Mouse (Mus musculus) thymus, postnatal 25 days (tissue): ENCODE data around the gene Map1s.

Source experiments
- DNase-seq: peaks from one replicate; pipeline ENCODE4 v3.0.0; 2022

Map1s gene

DNA sequence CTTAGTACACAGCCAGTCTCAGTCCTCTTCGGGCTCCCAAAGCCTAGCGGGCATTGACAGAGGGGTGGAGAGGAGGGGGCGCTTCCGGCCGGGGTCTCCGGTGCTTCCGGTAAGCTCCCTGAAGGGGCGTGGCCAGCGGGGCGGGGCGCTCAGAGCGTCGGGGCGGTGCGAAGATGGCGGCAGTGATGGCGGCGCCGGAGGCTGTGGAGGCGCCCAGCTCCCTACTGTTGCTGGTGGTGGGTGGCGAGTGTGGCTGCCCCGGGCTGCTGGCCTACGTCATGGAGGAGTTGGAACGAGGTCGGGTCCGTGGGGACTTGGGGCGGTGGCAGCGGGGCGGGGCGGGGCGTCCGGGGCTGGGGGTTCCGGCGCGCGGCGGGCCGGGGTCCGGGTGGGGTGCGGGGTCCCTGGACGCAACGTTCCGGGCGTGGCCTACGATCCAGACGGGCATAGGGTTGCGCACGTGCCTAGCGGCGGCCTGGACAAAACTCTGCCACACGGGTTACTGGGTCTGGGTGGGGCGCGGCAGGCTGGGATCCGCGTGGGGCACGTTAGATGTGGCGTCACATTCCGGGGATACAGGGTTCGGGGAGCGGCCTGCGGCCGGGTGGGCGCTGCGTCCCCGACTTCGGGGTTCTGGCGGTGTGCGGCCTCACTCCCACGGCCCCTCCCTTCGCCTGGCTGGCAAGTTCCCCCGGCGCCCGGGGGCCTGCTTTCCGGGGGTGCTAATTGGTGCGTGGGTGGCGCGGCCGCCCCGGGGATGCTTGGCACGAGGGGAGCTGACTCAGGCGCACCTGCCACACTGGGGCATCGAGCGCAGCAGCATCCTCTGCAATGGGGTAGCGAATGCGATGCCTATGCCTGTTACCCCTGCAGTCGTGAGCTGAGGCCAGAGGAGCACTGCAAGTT is at the start of gene Map1s:
Gene Map1s, plus strand, starts transcription at position 102 of the 906 bp plus-strand sequence.
- peak; percentile 91 for DNase-seq

DNA sequence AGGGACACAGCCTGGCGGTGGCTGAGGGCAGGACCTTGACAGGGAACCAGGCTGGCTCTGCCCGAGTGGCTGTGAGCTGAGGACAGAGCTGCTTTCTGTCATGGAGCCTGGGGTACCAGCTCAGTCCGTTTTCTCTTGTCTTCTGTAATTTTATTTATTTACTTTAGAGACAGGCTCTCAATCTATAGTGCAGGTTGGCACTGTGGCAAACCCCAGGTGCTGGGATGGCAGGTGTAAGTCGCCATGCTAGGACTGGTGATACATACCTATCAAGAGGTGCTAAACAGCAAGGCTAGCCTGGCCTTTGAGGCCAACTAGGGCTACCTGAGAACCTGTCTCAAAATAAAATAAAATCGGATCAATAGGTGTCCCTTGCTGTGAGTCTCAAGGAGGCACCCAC is 49.7 kb upstream of the Map1s start:
- DNase-seq: no peak

DNA sequence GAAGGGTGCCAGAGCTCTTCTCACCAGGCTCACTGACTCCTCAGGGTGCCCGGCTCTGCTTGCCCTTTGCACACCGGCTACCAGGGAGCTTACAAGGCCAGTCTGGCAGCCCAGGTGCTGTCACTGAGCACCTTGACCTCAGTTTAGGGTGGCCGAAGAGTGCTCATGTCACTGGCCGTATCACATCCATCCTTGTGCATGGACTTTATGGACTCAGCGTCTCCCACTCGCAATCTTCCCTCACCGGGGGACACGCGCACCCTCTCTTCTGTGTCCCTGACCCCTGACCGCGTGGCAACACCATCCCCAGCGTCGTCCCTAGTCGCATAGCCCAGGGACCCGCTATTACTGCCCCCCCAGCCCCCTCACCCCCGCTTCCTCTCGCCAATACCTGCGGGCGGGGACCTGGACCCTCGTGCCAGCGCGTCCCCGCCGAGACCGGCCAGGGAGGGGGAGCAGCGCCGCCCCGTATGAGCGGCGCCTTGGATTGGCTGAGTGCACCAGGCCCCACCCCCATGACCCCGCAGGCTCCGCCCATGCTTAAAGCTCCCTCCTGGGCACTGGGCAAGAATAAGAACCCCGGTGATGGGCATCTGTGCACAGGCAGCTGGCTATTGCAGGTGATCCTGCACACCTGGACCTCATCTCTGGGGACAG is 49.1 kb upstream of the Map1s start:
- DNase-seq: no peak

- no peak for DNase-seq
Observed at GRCm38 (mm10) chr8:70857516-70857915, 48.2 kb upstream of the Map1s start.

DNA sequence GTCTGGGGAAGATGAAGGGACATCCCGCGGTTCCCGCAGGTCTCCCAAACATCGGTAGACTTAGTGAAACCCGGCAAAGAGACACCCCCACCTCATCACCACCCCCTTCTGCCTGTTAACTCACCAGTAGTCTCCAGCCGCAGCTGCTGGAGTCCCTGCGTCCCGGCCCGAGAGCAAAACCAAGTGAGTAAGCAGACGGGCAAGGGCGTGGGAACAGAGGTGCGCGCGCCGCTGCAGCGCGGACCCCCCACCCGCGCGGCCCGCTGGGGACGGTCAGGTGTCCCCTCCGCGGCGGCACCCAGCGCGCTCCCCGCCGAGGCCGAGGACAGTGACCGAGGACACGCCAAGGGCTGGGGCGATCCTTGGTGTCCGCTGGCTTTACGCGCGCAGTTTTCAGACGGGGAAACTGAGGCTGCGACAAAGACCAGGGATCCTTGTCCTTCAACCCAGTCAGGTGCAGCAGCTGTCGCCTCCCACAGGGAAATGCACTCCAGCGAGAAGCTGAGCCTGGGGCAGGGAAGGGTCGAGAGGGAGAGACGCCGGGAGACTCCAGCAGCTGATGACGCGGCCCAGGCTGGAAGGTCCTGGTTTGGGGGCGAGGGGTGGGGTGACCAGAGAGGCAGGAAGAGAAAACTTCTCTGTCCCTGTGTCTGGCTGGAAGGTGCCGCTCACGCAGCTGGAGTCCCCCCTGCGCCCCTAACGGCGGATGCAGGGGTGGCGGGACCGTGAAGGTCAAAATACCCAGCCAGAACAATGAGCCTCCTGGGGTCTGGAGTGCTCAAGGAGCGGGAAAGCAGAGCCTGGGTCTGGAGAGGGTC is 42.7 kb upstream of the Map1s start, which contains the start of gene Kcnn1:
Gene Kcnn1, minus strand, starts transcription at position 435 of the 818 bp plus-strand sequence.
- no peak for DNase-seq

DNA sequence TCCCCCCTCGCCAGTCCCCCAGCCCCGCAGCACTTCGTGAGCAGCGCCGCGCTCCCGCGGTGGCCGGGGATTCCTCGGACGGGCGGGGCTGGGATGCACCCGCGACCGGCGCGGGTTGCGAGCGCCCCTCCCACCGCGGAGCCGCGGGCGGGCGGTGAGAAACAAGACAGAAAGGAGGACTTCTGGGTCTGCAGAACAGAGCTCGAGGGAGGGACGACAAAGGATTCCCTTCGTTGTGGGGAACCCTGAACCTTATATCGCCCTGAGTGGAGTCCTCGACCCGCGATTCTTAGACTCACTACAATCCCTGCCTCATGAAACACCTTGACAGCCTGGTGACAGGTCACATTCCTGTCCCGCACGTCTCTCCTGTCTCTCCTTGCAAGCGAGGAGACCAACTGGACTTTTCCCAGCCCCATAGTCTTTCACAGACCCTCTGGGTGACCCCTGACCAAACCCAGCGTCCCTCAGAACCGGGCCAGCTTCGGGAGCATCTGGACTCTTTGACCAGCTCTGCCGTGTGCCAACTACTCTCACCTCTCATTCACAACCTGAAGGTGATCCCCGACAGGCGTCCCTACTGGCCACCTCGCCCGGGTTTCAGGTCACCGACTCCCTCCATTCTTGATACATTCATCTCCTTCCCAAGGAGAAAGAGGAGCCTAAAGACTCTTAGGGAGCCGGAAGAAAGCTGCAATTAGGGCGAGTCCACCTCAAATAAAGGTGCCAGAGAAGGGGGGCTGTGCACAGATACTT is 41.6 kb upstream of the Map1s start:
- no peak for DNase-seq

- DNase-seq: no peak
Observed at GRCm38 (mm10) chr8:70864712-70865221, 41.0 kb upstream of the Map1s start.

DNA sequence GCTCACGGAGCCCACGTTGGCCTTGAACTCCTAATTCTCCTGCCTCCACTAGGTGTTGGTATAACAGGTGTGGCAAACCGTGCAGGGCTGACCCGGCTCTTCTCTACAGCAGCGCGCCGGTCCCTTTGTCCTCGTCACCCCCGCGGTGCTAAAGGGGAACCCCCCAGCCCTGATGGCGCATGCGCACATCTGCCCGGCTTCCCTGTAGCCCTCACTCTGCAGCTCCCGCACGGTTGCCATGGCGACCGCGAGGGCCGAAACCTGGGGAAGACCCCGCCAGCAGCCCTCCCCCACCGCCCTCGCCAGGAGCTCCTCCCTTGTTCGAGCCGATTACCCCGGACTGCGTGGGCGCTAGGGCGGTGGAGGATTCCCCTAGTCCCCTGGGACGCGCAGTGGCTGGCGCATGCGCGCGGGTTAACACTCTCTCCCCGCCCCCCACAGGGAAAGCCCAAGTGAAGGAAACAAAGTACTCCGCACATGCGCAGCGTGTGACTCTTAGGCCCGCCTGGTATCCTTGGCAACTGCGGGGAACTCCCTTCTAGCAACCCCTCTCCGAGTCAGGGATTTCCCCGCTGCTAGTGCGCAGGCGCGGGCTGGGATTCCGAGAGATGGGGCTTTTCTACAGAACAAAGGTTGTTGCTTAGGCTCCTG is 40.3 kb upstream of the Map1s start:
- peak; percentile 99 for DNase-seq

- no peak for DNase-seq
Observed at GRCm38 (mm10) chr8:70866001-70866520, 39.7 kb upstream of the Map1s start.

DNA sequence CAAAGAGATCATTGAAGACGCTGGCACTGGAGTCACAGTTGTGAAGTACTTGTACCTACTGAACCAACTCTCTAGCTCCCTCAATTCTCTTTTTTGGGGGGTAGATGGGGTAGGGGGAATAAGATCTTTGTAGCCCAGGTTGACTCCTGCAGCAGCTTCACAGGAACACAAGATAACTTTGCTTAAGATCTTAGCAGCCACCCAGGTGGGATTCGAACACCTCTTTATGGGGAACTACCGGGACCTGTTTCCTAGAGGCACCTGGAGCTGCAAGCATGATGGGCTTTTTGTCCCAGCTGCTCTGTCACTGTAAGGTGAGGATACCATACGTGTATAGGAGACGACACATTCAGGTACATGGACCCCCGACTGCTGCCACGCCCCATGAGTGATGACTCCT is 39.2 kb upstream of the Map1s start:
- DNase-seq: no peak

GRCm38 (mm10) chr8:70868559-70869198 is 37.1 kb upstream of the Map1s start:
- DNase-seq: peak; percentile 69

DNA sequence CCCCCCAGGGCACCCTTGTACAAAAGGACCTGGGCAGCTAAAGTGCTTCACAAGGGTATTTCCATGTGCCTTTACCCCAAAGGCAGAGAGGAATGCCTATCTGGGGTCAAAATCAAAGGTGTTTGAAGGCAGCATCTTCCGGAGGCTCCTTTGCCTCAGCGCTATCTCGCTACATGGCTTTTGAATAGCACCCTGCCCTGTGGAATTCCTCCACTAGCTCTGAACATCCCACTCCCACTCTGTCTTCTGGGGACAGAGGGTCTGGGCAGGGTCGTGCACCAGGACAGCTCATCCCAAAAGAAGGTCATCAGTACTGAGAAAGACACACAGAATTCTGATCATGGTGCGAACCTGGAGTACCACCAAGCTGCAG is 36.5 kb upstream of the Map1s start:
- no peak for DNase-seq

GRCm38 (mm10) chr8:70869601-70870041 is 36.1 kb upstream of the Map1s start:
- peak; percentile 76 for DNase-seq

- no peak for DNase-seq
Observed at GRCm38 (mm10) chr8:70871195-70871807, 34.4 kb upstream of the Map1s start.

GRCm38 (mm10) chr8:70872643-70873363 is 32.9 kb upstream of the Map1s start:
- DNase-seq: no peak

DNA sequence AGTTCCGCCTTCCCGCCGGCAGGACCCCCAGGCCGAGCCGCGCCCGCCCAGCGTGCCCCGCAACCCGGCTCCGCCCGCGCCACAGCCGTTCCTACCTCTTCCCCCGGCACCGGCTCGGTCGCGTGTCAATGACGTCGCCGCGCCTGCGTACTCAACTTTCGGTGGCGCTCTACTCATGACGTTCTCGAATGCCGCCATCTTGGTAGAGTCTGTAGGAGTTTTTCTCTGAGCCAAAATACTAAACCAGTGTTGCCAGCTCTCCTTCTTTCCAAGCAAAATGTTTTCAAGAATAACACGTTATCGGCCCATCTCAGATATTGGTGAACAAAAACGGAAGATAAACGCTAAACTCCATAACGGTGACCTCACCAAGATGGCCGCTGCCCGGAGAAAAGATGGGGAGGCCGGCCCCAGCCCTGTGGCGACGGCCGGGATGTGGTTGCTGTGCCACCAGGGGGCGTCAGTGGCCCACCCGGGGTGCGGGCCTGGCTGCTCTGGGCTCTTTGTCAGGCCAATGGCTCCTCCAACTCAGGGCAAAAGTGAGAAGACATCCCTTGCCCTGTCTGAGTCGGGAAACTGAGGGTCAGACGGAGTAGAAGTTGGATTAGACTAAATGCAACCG is 32.3 kb upstream of the Map1s start, which contains the start of gene Ccdc124:
Gene Ccdc124, minus strand, starts transcription at position 572 of the 622 bp plus-strand sequence.
- peak; percentile 95 for DNase-seq

DNA sequence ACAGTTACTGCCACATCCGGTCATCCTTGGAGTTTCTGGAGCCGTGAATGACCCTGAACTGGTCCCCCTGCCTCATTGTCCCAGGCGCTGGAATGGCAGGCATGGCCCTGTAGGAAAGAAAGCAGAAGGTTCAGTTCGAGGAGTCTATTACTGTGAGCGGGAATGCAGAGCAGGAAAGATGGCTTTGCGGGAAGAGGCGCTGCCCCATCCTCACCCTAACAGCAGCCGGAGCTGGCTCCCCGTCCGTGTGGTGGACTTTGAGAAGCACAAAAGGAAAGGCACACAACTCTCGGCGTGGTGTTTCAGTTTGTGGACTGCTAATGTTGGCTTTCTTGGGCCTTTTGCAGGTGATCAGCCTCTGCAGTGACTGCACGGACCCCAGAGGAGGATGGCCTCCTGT is 31.3 kb upstream of the Map1s start:
- no peak for DNase-seq

- no peak for DNase-seq
Observed at GRCm38 (mm10) chr8:70876382-70876781, 29.4 kb upstream of the Map1s start.

GRCm38 (mm10) chr8:70878178-70878577 is 27.6 kb upstream of the Map1s start:
- no peak for DNase-seq
